Mouse (Mus musculus): ENCODE results near the gene Tnk1. TPM values are rescaled to one million over a fixed set of nuclear protein-coding genes. Genes with fewer than 3 reads are reported as not detected.

Tnk1 gene
- polyA plus RNA-seq (2021; fragmentation: Nextera tagmentation) = not detected in 2 replicates
- long read RNA-seq, experiment 1, partial matches to known transcripts = 1 of 1 reads
- long read RNA-seq, experiment 1, other reads (novel, unspliced or antisense) = 0 of 1 reads
- long read RNA-seq, experiment 2 = 0 reads

DNA sequence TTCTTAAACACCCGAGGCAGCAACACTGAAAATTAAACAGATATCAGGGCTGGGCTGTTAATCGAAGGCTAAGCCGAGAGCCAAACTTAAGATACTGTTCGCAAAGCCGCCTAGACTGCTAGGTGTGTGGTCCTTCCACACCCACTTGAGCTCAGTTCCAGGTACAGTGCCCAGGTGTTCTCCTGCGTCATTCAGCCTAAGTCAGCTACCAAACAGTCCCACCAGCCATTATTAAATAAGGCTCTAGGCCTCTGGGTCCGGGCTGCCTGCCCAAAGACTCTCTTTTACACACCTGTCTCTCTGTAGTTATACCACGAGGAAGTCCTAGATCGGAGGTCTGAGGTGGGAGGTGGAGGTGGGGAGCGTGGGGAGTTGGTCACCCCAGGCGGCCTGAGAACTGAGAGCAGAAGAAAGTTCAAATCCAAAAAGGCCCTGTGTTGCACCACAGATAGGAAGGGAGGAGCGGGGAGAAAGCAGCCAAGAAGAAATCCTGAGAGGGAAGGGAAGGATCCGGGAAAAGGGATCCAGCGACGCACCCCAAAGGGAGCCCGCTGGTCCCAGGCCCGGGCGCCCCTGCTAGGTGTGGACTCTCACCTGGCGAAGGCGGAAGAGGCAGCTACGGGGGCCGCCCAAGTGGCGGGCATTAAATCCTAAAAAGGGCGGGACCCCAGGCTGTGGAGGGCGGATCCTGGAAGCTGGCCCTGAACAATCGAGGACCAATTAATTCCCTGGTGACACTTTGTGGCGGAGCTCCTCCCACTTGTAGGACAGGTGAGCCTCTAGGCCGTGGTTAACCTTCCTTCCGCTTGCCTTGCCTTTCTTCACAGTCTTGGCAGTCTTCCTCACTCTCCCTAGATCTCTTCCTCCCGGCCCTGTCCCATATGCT, at the start of gene Tnk1:
TSS of gene Tnk1 (minus strand) at position 618 of the 886 bp plus-strand sequence.

DNA sequence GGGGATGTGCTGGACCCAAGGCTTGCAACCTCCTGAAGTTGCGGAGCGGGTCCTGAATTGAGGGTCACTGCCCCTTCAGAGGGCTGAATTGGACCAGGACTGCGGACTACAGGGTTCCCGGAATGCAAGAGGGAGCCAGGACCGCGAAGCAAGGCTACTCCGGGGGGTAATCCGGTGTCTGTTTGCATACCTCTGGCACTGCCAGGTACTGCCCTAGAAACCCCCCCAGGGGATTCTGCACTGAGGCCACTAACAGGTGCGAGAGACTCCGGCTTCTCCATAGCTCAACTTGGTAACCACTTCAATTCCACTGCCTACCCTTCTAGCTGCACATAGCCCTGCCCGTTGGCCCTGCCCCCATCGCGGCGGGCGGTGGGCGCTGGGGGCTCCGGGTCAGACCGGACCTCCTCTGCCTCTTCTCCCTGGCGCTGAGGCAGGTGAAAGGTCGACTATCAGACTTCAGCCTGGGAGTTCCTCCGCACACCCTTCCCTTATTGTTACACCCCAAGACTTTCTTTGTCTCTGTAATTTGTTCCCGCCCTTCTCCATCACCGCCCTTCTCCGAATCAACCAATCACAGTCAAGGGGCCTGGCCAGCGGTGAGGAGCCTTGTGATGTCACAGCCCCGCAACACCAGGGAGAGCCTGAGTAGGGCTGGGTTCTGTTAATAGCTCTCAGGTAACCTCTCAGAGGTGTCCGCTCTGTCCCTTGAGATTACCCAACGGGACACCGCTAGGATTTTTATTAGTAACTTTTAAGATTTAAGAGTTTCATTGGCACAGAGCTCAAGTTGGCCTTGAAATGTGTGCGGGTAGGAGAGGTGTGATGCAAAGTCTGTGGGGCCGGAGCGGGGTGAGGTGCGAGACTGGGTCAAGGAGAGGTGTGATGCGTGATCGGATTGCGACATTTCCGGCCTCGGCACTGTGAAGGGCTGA, 42.2 kb upstream of the Tnk1 start, which contains the start of the genes 2810408A11Rik and Neurl4:
TSS of gene 2810408A11Rik (minus strand) at position 517 of the 935 bp plus-strand sequence.
TSS of gene Neurl4 (plus strand) at position 602 of the 935 bp plus-strand sequence.

GRCm38 (mm10) chr11:69895291-69895690, 36.8 kb upstream of the Tnk1 start, which contains the start of gene Acap1:
Acap1 (minus strand) TSS chr11:69895539.

DNA sequence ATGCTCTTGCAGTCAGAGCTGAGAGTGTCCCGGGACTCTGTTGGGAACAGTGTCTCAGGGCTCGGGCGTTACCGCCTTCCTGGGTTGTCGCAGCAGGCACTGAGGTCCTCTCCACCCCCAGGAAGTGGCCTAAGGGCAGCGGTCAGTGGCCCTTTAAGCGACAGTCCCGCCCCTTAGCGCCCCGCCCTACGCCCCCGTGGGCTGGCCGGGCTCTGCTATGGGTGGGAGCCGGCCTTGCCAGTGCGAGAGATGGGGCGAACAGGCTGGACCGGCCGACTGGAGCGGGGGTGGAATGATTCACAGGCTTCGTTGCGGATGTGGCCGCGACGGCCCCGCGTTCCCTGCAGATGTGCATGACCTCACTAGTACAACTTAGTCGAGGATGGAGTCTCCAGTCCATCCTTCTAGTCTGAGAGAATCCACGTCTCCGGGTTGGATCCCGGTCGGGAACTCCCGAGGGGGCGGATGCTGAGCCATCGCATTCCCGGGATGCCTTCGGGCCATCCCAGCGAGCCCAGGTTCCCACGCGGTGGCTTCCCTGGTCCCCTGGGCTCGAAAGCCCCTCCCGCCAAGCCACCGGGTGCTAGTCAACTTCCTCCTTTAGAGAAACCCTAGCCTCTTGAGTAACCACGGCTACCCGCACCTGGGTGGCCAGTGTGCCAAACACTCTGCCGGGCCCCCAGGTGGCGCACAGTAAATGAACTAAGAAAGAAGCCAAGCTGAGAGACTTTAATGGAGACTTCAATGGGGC, 22.5 kb upstream of the Tnk1 start, which contains the start of gene Kctd11:
TSS of gene Kctd11 (minus strand) at position 554 of the 751 bp plus-strand sequence.

DNA sequence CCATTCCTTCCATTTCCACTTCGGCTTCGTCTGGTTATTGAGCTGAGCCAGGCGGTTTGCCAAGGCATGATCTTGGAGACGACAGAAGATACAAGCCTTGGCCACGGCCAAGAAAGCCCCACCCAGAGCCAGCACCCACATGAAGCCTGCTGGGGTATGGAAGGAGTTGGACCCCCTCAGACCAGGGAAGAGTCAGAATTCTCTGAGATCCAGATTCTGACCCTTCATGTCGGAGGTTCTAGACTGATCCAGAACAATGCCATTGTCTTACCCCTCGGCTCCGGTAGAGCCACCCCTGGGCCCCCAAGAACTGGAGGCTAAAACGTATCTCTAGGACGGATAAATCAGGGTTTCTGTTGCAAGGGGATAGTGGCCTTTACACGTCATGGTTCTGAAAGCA, 19.3 kb upstream of the Tnk1 start, which contains the start of gene Tmem95:
TSS of gene Tmem95 (minus strand) at position 141 of the 400 bp plus-strand sequence.

GRCm38 (mm10) chr11:69846198-69846680, 12.3 kb downstream of the Tnk1 start, which contains the start of gene Plscr3:
Plscr3 (plus strand) TSS chr11:69846376.

GRCm38 (mm10) chr11:69837952-69838713, 20.4 kb downstream of the Tnk1 start, which contains the start of gene Tmem256:
Tmem256 (plus strand) TSS chr11:69838514.

GRCm38 (mm10) chr11:69837604-69837951, 21.0 kb downstream of the Tnk1 start, which contains the start of gene Nlgn2:
Nlgn2 (minus strand) TSS chr11:69837784.

DNA sequence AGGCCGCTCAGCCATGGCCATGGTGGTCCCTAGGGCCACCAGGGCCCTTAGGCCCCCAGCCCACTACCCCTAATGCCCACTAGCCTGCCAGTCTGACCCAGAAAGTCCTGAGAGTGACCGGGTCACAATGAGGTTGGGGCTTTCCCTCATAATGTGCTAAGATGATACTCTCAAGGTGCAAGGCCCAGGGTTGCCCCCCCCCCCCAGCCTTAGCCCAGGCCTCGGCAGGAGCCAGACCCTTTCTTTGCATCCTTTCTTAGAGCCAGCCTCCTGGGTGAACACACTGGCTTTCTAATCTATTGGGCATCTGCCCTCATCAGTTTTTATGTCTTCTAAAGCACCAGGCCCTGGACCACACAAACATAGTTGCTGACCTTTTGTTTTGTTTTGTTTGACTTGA, 36.5 kb downstream of the Tnk1 start, which contains the start of gene Spem1:
TSS of gene Spem1 (minus strand) at position 101 of the 400 bp plus-strand sequence.

GRCm38 (mm10) chr11:69818365-69818764, 40.2 kb downstream of the Tnk1 start, which contains the start of gene Spem2:
Spem2 (minus strand) TSS chr11:69818465.

DNA sequence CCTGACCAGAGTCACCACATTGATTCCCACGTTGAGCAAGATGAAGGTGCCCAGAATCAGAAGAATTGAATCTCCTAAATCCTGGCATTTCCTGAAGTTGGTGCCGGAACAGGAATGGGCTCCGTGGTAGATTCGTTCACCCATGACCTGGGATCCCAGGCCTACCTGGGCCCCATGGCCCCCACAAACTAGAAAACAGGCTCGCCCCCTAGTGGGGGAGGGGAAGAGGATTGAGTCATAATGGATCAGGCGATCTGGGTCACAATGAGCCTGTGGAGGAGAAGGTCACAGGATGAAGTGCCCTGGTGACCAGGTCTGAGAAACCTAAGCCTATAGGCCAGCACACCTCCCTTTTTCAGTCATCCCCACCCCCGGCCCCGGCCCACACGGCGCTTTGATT, 43.4 kb downstream of the Tnk1 start, which contains the start of gene Gm39566:
TSS of gene Gm39566 (minus strand) at position 144 of the 400 bp plus-strand sequence.

DNA sequence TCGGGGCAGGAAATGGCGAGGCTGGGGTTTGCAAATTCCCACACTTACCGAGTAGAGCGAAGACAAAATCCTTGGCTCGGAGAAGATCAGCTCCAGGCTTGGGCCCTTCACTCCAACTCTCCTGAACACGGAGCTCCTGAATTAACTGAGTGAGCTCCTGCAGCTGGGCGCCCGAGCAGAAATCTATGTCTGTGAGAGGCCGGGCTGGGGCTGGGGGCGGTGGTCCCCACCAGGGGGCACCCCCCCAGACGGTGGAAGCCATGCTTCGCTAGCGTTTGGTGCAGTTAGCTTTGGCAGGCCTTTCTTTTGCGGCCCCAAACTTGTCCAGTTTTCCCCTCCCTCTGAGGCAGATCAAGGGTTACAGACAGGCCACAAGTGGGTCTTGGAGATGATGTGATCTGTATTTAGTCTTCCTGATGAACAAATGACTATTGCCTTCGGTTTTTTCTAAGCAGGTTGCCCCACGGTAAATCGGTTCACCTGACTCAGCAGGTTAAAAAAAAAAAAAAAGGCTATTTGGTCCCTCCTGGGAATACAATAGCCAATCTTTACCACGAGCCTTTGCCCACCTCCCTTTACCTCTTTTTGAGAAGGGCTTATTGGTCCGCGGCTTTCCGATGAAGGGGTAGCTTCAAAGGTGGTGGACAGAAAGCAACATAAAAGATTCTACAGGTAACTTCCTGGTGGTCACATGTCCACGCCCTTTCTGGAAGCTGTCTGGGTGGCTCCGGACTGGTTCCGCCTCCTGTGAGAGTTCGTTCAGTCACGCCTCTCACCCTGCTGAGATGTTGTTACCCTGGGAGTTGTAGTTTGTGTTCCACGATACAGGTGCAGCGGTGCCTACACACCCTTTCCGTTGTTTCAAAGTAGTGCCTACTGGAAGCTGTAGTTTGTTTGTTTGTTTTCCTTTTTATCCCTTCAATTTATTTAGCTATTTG, 53.3 kb downstream of the Tnk1 start, which contains the start of gene Tmem102:
TSS of gene Tmem102 (minus strand) at position 653 of the 938 bp plus-strand sequence.

DNA sequence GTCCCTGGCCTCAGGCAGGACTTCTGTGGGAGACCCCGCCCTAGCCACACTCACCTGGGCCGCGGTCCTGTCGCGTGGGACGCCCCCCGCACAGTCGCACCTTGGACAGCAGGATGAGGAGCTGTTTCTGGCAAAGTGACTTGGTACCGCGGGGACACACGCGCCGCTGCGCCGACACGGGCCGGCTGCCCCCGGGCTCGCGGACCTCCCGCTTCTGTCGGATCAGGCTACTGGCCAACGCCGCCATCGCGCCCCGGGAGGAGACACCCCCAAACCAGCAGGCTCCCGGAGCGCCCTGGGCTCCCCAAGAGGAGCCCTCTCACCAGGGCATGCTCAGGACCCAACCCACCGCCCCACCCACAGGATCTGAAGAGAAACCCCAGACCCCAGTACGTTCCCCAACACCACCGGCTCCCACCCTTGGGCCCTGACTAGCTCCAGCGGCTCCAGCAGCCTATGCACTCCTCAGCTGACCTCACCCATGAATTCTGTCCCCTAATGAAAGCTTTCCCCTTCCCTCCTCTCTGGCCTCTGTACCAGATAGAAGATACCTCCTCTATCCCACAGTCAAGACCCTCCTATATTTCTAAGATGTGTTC, 57.1 kb downstream of the Tnk1 start, which contains the start of gene Fgf11:
TSS of gene Fgf11 (minus strand) at position 479 of the 599 bp plus-strand sequence.

Small RNAs within 50 kb of the gene (microRNA-seq; reads per million reads assigned to microRNA genes)
- not detected for gene Mir6924

Other genes with a start within 250 kb of the Tnk1 start
- gene Shbg, start 240.8 kb downstream of the Tnk1 start, polyA plus RNA-seq (2021; fragmentation: Nextera tagmentation) = not detected in 2 replicates
- 18.2 and 18.3 TPM in 2 replicates for gene Sat2, start 236.7 kb downstream of the Tnk1 start, polyA plus RNA-seq (2021; fragmentation: Nextera tagmentation)
- gene Fxr2, start 225.7 kb downstream of the Tnk1 start, polyA plus RNA-seq (2021; fragmentation: Nextera tagmentation) = 6.9 and 7.9 TPM in 2 replicates
- gene Sox15, start 203.4 kb downstream of the Tnk1 start, polyA plus RNA-seq (2021; fragmentation: Nextera tagmentation) = 0.16 TPM in 1 of 2 replicates, not detected in the other
- 94.9 and 96.8 TPM in 2 replicates for gene Mpdu1, start 196.1 kb downstream of the Tnk1 start, polyA plus RNA-seq (2021; fragmentation: Nextera tagmentation)
- 18.4 and 22.2 TPM in 2 replicates for gene Cd68, start 192.6 kb downstream of the Tnk1 start, polyA plus RNA-seq (2021; fragmentation: Nextera tagmentation)
- gene Eif4a1, start 186.3 kb downstream of the Tnk1 start, polyA plus RNA-seq (2021; fragmentation: Nextera tagmentation) = 177 and 178 TPM in 2 replicates
- 14.3 and 15.8 TPM in 2 replicates for gene Senp3, start 176.6 kb downstream of the Tnk1 start, polyA plus RNA-seq (2021; fragmentation: Nextera tagmentation)
- 3.6 and 4.5 TPM in 2 replicates for gene Tnfsf13, start 172.9 kb downstream of the Tnk1 start, polyA plus RNA-seq (2021; fragmentation: Nextera tagmentation)
- 2.8 and 3.4 TPM in 2 replicates for gene Tnfsf12, start 162.9 kb downstream of the Tnk1 start, polyA plus RNA-seq (2021; fragmentation: Nextera tagmentation)
- gene Tnfsfm13, start 162.6 kb downstream of the Tnk1 start, polyA plus RNA-seq (2021; fragmentation: Nextera tagmentation) = 1.9 and 2.8 TPM in 2 replicates
- gene Polr2a, start 100.1 kb downstream of the Tnk1 start, polyA plus RNA-seq (2021; fragmentation: Nextera tagmentation) = 6.6 and 7.7 TPM in 2 replicates
- 0.19 TPM in 1 of 2 replicates, not detected in the other for gene Slc35g3, start 96.8 kb downstream of the Tnk1 start, polyA plus RNA-seq (2021; fragmentation: Nextera tagmentation)
- 4.4 and 5.5 TPM in 2 replicates for gene Zbtb4, start 92.8 kb downstream of the Tnk1 start, polyA plus RNA-seq (2021; fragmentation: Nextera tagmentation)
- gene Chrnb1, start 62.8 kb downstream of the Tnk1 start, polyA plus RNA-seq (2021; fragmentation: Nextera tagmentation) = 0.25 and 0.46 TPM in 2 replicates
- 3.7 and 3.9 TPM in 2 replicates for gene Fgf11, start 56.9 kb downstream of the Tnk1 start, polyA plus RNA-seq (2021; fragmentation: Nextera tagmentation)
- 0.40 and 1.9 TPM in 2 replicates for gene Tmem102, start 53.1 kb downstream of the Tnk1 start, polyA plus RNA-seq (2021; fragmentation: Nextera tagmentation)
- gene Gm39566, start 43.4 kb downstream of the Tnk1 start, polyA plus RNA-seq (2021; fragmentation: Nextera tagmentation) = not detected in 2 replicates
- not detected in 2 replicates for gene Spem2, start 40.3 kb downstream of the Tnk1 start, polyA plus RNA-seq (2021; fragmentation: Nextera tagmentation)
- not detected in 2 replicates for gene Spem1, start 36.5 kb downstream of the Tnk1 start, polyA plus RNA-seq (2021; fragmentation: Nextera tagmentation)
- 10.5 and 10.6 TPM in 2 replicates for gene Nlgn2, start 20.9 kb downstream of the Tnk1 start, polyA plus RNA-seq (2021; fragmentation: Nextera tagmentation)
- 460 and 516 TPM in 2 replicates for gene Tmem256, start 20.2 kb downstream of the Tnk1 start, polyA plus RNA-seq (2021; fragmentation: Nextera tagmentation)
- gene Plscr3, start 12.4 kb downstream of the Tnk1 start, polyA plus RNA-seq (2021; fragmentation: Nextera tagmentation) = 5.0 and 5.4 TPM in 2 replicates
- gene Tmem95, start 19.3 kb upstream of the Tnk1 start, polyA plus RNA-seq (2021; fragmentation: Nextera tagmentation) = not detected in 2 replicates
- 0.63 and 0.64 TPM in 2 replicates for gene Kctd11, start 22.7 kb upstream of the Tnk1 start, polyA plus RNA-seq (2021; fragmentation: Nextera tagmentation)
- gene Acap1, start 36.8 kb upstream of the Tnk1 start, polyA plus RNA-seq (2021; fragmentation: Nextera tagmentation) = not detected in 2 replicates
- gene 2810408A11Rik, start 42.3 kb upstream of the Tnk1 start, polyA plus RNA-seq (2021; fragmentation: Nextera tagmentation) = 0.24 and 0.34 TPM in 2 replicates
- 9.8 and 12.3 TPM in 2 replicates for gene Neurl4, start 42.3 kb upstream of the Tnk1 start, polyA plus RNA-seq (2021; fragmentation: Nextera tagmentation)
- 20.7 and 21.7 TPM in 2 replicates for gene Gps2, start 55.2 kb upstream of the Tnk1 start, polyA plus RNA-seq (2021; fragmentation: Nextera tagmentation)
- 766 and 767 TPM in 2 replicates for gene Eif5a, start 63.2 kb upstream of the Tnk1 start, polyA plus RNA-seq (2021; fragmentation: Nextera tagmentation)
- gene Ybx2, start 77.1 kb upstream of the Tnk1 start, polyA plus RNA-seq (2021; fragmentation: Nextera tagmentation) = 0.35 TPM in 1 of 2 replicates, not detected in the other
- gene Slc2a4, start 89.5 kb upstream of the Tnk1 start, polyA plus RNA-seq (2021; fragmentation: Nextera tagmentation) = 0.43 and 0.93 TPM in 2 replicates
- not detected in 2 replicates for gene Cldn7, start 106.0 kb upstream of the Tnk1 start, polyA plus RNA-seq (2021; fragmentation: Nextera tagmentation)
- gene Ctdnep1, start 122.4 kb upstream of the Tnk1 start, polyA plus RNA-seq (2021; fragmentation: Nextera tagmentation) = 15.1 and 15.6 TPM in 2 replicates
- 101 and 106 TPM in 2 replicates for gene Elp5, start 123.8 kb upstream of the Tnk1 start, polyA plus RNA-seq (2021; fragmentation: Nextera tagmentation)
- gene Gabarap, start 132.4 kb upstream of the Tnk1 start, polyA plus RNA-seq (2021; fragmentation: Nextera tagmentation) = 359 and 408 TPM in 2 replicates
- 8.8 and 10.5 TPM in 2 replicates for gene Phf23, start 137.0 kb upstream of the Tnk1 start, polyA plus RNA-seq (2021; fragmentation: Nextera tagmentation)
- 1.4 and 1.7 TPM in 2 replicates for gene Dvl2, start 141.9 kb upstream of the Tnk1 start, polyA plus RNA-seq (2021; fragmentation: Nextera tagmentation)
- gene Acadvl, start 156.7 kb upstream of the Tnk1 start, polyA plus RNA-seq (2021; fragmentation: Nextera tagmentation) = 61.5 and 64.6 TPM in 2 replicates
- 64.5 and 70.1 TPM in 2 replicates for gene Dlg4, start 158.2 kb upstream of the Tnk1 start, polyA plus RNA-seq (2021; fragmentation: Nextera tagmentation)
- gene Asgr1, start 195.4 kb upstream of the Tnk1 start, polyA plus RNA-seq (2021; fragmentation: Nextera tagmentation) = 0.48 and 2.2 TPM in 2 replicates
- gene Asgr2, start 233.9 kb upstream of the Tnk1 start, polyA plus RNA-seq (2021; fragmentation: Nextera tagmentation) = not detected in 2 replicates

Measured in layer of hippocampus, adult 6 months (tissue).